ENCODE assay signal across 24 mouse cellular contexts in genomic region chr5:17746520-17746919, GRCm38 (mm10).
DNase-seq lines count a peak whose midpoint lies in the region; ATAC-seq lines count a peak whose summit lies in the region.
"Had no signal": no experiment of that assay in that cellular context is flagged by ENCODE, and none has a peak within 500 bp of the region (broad histone marks: within the 10 kb centered on the region; RNA-seq: fewer than 3 reads in every experiment).

No protein-coding gene starts in this region.

- H3K4me3 ChIP-seq in kidney, embryonic 14.5 days (ENCODE audit: low read length) = no peak overlapping the region
- H3K4me3 ChIP-seq in lung, embryonic 16.5 days (ENCODE audit: low read length) = no peak overlapping the region
- no peak overlapping the region for H3K4me3 ChIP-seq in embryonic facial prominence, embryonic 15.5 days (replicated peaks)
- H3K4me3 ChIP-seq in stomach, embryonic 16.5 days (replicated peaks; ENCODE audit: low read length) = no peak overlapping the region
- H3K4me3 ChIP-seq: heart, adult 2 months; heart, embryonic 15.5 days; hindbrain, embryonic 15.5 days; limb, embryonic 15.5 days; neural tube, embryonic 12.5 days had no signal

- H3K36me3 ChIP-seq in kidney, embryonic 14.5 days (ENCODE audit: control insufficient read depth, insufficient read depth, low read length) = no peaks in the 10 kb centered on the region
- H3K36me3 ChIP-seq in lung, embryonic 16.5 days (ENCODE audit: control insufficient read depth, insufficient read depth, low read length) = no peaks in the 10 kb centered on the region
- no peaks in the 10 kb centered on the region for H3K36me3 ChIP-seq in embryonic facial prominence, embryonic 15.5 days
- no peaks in the 10 kb centered on the region for H3K36me3 ChIP-seq in stomach, embryonic 16.5 days (ENCODE audit: control insufficient read depth, insufficient read depth, low read length)
- H3K36me3 ChIP-seq: heart, embryonic 15.5 days; hindbrain, embryonic 15.5 days; limb, embryonic 15.5 days; neural tube, embryonic 12.5 days had no signal

- H3K9ac ChIP-seq in kidney, embryonic 14.5 days (ENCODE audit: low read depth, low read length) = no peak overlapping the region
- no peak overlapping the region for H3K9ac ChIP-seq in lung, embryonic 16.5 days (ENCODE audit: low read length)
- H3K9ac ChIP-seq in embryonic facial prominence, embryonic 15.5 days = no peak overlapping the region
- no peak overlapping the region for H3K9ac ChIP-seq in stomach, embryonic 16.5 days (ENCODE audit: low read length)
- H3K9ac ChIP-seq: forebrain, postnatal 0 days; heart, embryonic 15.5 days; hindbrain, embryonic 15.5 days; limb, embryonic 15.5 days; liver, embryonic 14.5 days; neural tube, embryonic 12.5 days had no signal

- no peak overlapping the region for H3K27ac ChIP-seq in kidney, embryonic 14.5 days (ENCODE audit: low read depth, low read length)
- H3K27ac ChIP-seq in lung, embryonic 16.5 days (ENCODE audit: low read length) = no peak overlapping the region
- no peak overlapping the region for H3K27ac ChIP-seq in embryonic facial prominence, embryonic 15.5 days (replicated peaks)
- no peak overlapping the region for H3K27ac ChIP-seq in stomach, embryonic 16.5 days (ENCODE audit: low read length)
- H3K27ac ChIP-seq: heart, adult 2 months; heart, embryonic 15.5 days; hindbrain, embryonic 15.5 days; limb, embryonic 15.5 days; liver, embryonic 14.5 days; neural tube, embryonic 12.5 days had no signal

- peak; percentile 83; the same call in 1 of the 2 replicates for ATAC-seq in kidney, embryonic 14.5 days (ENCODE audit: low FRiP score, low TSS enrichment)
- peak; percentile 52 for ATAC-seq in lung, embryonic 16.5 days (ENCODE audit: low read depth)
- ATAC-seq in embryonic facial prominence, embryonic 15.5 days (ENCODE audit: insufficient number of reproducible peaks, low FRiP score, low TSS enrichment, low read depth) = peak; percentile 60; the same call in 1 of the 2 replicates
- peak; percentile 81 for ATAC-seq in stomach, embryonic 16.5 days (ENCODE audit: insufficient read depth, low FRiP score)
- ATAC-seq: forebrain, postnatal 0 days had no signal

- no peaks in the 10 kb centered on the region for H3K9me3 ChIP-seq in kidney, embryonic 14.5 days (ENCODE audit: control insufficient read depth, low read length)
- no peaks in the 10 kb centered on the region for H3K9me3 ChIP-seq in lung, embryonic 16.5 days (ENCODE audit: control insufficient read depth, low read length)
- no peaks in the 10 kb centered on the region for H3K9me3 ChIP-seq in embryonic facial prominence, embryonic 15.5 days (replicated peaks)
- no peaks in the 10 kb centered on the region for H3K9me3 ChIP-seq in stomach, embryonic 16.5 days (replicated peaks; ENCODE audit: control insufficient read depth, low read length)
- H3K9me3 ChIP-seq: heart, embryonic 15.5 days; hindbrain, embryonic 15.5 days; limb, embryonic 15.5 days; neural tube, embryonic 12.5 days had no signal

- H3K27me3 ChIP-seq in kidney, embryonic 14.5 days (ENCODE audit: control insufficient read depth, insufficient read depth, low read length) = no peaks in the 10 kb centered on the region
- no peaks in the 10 kb centered on the region for H3K27me3 ChIP-seq in lung, embryonic 16.5 days (ENCODE audit: control insufficient read depth, insufficient read depth, low read depth, low read length)
- H3K27me3 ChIP-seq in embryonic facial prominence, embryonic 15.5 days = no peaks in the 10 kb centered on the region
- no peaks in the 10 kb centered on the region for H3K27me3 ChIP-seq in stomach, embryonic 16.5 days (ENCODE audit: control insufficient read depth, insufficient read depth, low read length)
- H3K27me3 ChIP-seq: heart, embryonic 15.5 days; hindbrain, embryonic 15.5 days; limb, embryonic 15.5 days; neural tube, embryonic 12.5 days had no signal

- no peak for DNase-seq in kidney, adult 18-20 months
- DNase-seq in lung, adult 18-20 months = no peak
- DNase-seq in gastrocnemius, postnatal 10 days = no peak
- DNase-seq: adrenal gland, postnatal 14 days; cerebellum, adult 2 months; cerebellum, postnatal 25 days; forebrain, postnatal 0 days; gastrocnemius, postnatal 36 days; heart, adult 2 months; heart, postnatal 4 days; lung, postnatal 14 days; midbrain, embryonic 14.5 days; right cerebral cortex, postnatal 14 days; spleen, adult 18-20 months; thymus, postnatal 25 days had no signal

- no peak overlapping the region for H3K4me2 ChIP-seq in kidney, embryonic 14.5 days (replicated peaks; ENCODE audit: low read depth, low read length)
- H3K4me2 ChIP-seq in lung, embryonic 16.5 days (ENCODE audit: low read depth, low read length) = no peak overlapping the region
- no peak overlapping the region for H3K4me2 ChIP-seq in embryonic facial prominence, embryonic 15.5 days (replicated peaks)
- no peak overlapping the region for H3K4me2 ChIP-seq in stomach, embryonic 16.5 days (ENCODE audit: low read depth, low read length)
- H3K4me2 ChIP-seq: heart, embryonic 15.5 days; hindbrain, embryonic 15.5 days; limb, embryonic 15.5 days; neural tube, embryonic 12.5 days had no signal

- no peaks in the 10 kb centered on the region for H3K4me1 ChIP-seq in kidney, embryonic 14.5 days (ENCODE audit: control insufficient read depth, insufficient read depth, low read length)
- no peaks in the 10 kb centered on the region for H3K4me1 ChIP-seq in lung, embryonic 16.5 days (replicated peaks; ENCODE audit: control insufficient read depth, insufficient read depth, low read length)
- H3K4me1 ChIP-seq in embryonic facial prominence, embryonic 15.5 days = no peaks in the 10 kb centered on the region
- 0 out of 2 replicates have a peak, but pooled peaks cover 3% of the 10 kb centered on the region for H3K4me1 ChIP-seq in stomach, embryonic 16.5 days (ENCODE audit: control insufficient read depth, insufficient read depth, low read length)
- H3K4me1 ChIP-seq: heart, embryonic 15.5 days; hindbrain, embryonic 15.5 days; limb, embryonic 15.5 days; neural tube, embryonic 12.5 days had no signal
